Mouse (Mus musculus) heart, postnatal 36 days (tissue): ENCODE measurements at regions not wholly inside any gene's neighbourhood (a gene's known extent, or its start where the extent isn't known, plus 50 kb on each side); places are given as distances from the start of the nearest gene placed in this dataset.

Source experiments
- DNase-seq, 2 experiments: peaks; one replicate each; pipeline ENCODE4 v3.0.0; 2021 to 2022
- intact Hi-C: fragments of 180-260 bp; cut with DNase I; formaldehyde crosslinking; loops from one replicate; pipeline ENCODE4 v1.15.1; 2025

DNA sequence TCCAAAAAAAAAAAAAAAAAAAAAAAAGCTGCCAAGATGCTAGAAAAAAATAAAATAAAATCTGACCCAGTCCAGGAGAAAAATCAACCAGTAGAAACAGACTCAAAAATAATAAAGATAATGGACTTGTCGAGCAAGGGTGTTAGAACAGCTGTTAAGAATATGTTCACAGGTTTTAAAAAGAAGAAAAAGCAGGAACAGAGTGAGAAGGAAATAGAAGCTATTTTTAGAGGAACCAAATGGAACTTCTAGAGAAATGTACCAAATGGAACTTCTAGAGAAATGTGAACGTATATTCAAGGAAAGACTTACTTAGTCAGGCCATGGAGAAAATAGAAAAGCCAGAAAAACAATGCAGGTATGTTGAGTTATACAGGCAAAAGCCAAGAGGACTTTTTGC, 662.4 kb upstream of the Jmjd1c start:
- intact Hi-C loops, result no loop called here
- DNase-seq, result no peak

DNA sequence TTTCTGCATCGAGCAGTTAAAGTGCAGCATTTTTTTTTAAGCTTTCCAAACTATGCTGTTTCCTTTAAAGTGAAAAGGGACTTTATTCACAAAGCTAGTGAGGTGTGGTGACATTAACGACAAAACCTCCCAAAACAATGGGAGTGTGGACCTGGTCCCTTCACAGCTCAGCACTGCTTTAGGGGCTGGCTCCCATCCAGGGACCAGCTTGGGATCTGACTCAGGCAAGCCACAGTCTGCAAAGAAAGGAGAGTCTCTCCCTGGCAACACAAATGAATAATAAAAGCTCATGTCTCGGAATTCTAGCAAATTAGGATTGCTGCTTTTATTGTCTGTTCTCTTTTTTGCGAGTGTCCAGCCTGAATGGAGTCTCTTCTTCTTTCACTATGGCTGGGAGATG, 625.2 kb upstream of the Jmjd1c start:
- intact Hi-C loops, result no loop called here
- no peak for DNase-seq

DNA sequence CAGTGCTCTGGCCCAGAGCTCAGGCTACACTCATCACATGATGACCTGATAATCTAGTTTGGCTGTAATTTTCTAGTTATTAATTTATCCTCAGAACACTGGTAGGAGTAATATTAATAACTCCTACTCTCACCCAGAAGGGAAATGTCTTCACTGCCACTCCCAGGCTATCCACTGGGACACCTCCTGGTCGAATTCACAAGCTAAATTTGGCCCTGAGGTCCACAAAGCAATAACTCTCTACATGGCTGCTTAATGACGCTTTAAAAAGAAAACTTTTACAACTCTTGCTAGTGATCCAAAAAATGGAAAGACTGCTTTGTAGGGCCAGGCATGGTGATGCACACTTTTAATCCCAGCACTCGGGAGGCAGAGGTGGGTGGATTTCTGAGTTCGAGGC, 623.9 kb upstream of the Jmjd1c start:
- no peak for DNase-seq
- intact Hi-C loops, result no loop called here

DNA sequence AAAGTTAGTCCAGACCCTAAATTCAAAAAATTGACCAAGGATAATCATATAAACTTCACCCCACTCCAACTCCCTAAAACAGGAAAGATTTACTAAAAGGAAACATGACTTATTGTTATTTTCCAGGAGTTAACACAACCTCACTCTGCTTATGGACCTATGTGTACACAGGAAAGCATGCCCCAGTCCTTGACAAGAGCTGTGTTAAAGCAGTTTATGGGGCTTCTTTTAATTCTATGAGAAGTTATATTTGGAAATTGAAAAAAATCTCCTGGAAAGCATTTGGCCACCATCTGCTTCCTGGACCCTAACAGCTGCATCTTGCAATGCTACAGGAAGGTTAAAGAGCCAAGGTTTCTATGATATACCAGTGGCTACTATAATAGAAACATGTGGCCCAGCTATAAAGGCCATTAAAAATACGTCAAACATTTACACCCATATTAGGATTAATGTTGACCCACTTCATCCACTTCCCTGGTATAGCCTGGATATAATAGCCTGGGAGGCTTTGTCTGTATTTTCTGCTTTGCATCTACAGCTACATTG, 620.7 kb upstream of the Jmjd1c start:
- intact Hi-C loops, result no loop called here
- DNase-seq, result no peak

GRCm38 (mm10) chr10:66490871-66491270, 605.1 kb upstream of the Jmjd1c start:
- DNase-seq, result no peak
- intact Hi-C loops, result no loop called here

GRCm38 (mm10) chr10:66491850-66492249, 604.1 kb upstream of the Jmjd1c start:
- DNase-seq, result no peak
- intact Hi-C loops, result no loop called here

DNA sequence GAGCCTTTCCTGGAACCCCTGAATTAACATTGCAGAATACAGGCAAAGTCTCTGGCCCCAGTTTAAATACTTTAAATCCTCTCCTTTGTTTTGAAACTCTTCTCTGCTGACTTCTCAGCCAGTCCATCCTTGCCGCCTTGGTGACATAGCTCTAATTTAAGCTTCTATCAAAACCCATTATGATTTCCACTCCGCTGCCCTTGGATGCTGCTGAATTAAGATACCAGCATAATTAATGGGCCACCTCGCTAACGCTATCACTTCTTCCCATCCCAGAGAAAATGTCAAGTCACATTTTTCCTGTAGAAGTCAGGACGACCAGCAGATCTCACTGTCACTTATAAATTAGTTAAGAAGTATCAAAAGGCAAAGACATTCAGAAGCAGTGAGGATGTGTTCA, 556.1 kb upstream of the Jmjd1c start:
- intact Hi-C loops, result no loop called here
- DNase-seq, result no peak

DNA sequence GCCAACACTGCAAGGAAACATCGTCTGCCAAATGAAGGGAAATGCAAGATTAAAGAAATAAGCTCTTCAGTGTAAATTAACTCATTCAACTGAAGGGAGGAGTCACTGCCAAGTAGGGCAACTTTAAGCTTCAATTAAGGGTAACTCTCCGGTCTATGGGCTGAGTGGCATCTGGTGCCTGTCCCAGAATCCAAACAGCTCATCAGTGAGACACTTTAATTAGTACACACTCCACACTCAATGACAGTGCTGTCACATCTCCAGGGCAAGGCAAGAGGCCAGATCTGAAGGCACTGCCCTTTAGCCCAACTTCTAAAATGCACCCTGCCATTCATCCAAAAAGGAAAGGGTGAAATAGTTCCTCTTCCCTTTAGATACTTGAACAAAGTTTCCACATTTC, 549.3 kb upstream of the Jmjd1c start:
- DNase-seq, result no peak
- intact Hi-C loops, result no loop called here

- intact Hi-C loops, result no loop called here
- DNase-seq, result no peak
These were observed 548.3 kb upstream of the Jmjd1c start for GRCm38 (mm10) chr10:66547660-66548059.

DNA sequence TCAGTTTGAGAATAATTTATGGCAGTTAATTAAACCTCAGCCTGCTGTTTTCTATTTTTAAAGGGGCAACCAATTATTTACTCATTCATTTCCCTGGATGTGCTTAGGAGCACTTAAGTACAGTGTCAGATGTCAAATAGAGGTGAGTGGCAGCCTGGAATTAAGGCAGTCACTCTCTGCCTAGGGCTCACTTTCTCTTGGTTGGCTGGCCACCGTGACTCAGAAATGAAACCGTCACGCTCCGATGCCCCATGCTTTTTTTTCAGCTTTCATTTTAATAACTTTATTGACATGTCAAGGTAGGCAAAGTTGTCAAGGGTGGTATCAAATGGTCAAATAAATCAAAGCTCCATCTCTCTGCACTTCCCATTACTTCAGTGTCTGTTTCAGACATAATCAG, 547.9 kb upstream of the Jmjd1c start:
- intact Hi-C loops, result no loop called here

GRCm38 (mm10) chr10:66552919-66553318, 543.0 kb upstream of the Jmjd1c start:
- no peak for DNase-seq

More for the DNA sequence above, 547.9 kb upstream of the Jmjd1c start:
- DNase-seq, result no peak

GRCm38 (mm10) chr10:66554259-66554658, 541.7 kb upstream of the Jmjd1c start:
- intact Hi-C loops, result no loop called here
- no peak for DNase-seq

More at GRCm38 (mm10) chr10:66552919-66553318, 543.0 kb upstream of the Jmjd1c start:
- intact Hi-C loops, result no loop called here

DNA sequence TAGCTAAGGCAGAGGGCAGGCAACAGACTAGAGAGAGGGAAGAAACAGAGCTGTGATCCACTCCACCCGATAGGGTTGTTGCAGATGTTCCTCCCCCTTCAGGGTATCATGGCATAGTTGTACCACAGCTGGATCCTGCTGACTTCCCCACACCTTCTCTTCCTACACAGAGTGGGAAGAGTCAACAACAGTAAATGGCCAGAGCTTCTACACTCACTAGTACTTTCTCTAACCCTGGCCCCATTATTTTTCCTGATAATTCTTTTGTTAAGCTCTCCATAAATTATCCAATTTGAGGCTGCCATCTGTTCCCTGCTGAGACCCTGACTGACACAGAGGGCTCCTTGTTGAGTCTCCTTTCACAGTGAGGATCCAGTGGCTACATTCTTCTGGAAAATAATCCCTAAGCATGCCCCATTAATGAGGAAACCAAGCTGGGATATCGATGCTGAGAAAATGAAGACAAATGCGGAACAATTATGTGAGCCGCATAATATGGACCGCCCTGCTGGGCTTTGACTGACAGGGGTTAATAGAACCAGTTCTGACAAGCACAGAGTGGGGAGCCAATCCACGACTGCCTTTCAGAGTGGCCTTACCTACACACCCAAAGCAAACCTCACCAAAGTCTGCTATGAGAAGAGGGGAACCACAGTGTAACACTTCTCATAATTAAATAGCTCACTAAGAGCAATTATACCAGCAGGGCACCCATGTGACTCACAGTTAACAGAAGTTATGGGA, 537.7 kb upstream of the Jmjd1c start:
- intact Hi-C loops, result no loop called here
- DNase-seq, result no peak

DNA sequence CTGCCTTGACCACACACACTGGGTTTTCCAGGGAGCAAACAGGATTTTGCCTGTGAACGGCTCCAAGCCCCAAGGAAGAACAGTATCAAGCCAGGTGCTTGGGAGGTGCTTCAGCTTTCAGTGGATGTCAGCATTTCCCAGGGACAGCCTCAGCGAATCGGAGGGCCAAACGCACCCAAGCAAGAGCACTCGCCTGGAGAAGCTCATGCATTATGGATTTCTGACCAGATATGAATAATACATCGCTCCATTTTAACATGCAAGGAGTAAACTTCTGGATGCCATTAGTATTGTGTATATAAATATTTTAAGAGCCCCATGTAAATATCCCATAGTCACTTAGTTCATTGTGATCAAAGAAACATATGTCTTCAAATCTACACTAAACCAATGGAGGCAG, 530.6 kb upstream of the Jmjd1c start:
- no peak for DNase-seq
- intact Hi-C loops, result no loop called here

DNA sequence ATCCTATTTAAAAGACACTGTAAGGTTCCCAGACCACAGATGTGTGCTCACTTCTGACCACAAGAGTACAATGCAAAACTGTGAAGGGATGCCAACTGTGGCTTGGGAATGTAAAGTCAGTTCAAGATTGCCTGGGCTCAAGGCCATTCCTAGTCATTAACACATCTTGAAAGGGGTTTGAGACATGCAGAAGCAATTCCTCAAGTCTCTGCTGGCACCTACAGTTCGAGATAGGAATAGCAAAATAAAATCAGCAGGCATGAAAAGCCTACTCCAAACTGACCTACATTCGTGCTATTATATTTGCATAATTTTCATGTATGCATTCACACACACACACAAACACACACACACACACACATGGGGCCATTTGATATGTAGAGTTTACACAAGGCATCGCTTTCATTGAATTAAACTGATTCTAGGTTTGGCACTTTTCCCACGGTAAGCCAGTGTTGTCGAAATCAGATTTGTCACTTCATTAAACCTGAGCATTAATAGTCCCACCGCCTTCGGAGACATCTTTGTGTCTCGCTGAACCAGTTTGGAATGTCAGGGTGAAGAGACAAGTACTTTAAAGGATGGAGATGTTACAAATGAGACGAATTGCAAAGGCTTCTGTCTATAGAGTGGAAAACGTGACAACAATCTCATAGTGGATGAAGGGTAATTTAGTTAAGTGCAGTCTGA, 520.9 kb upstream of the Jmjd1c start:
- intact Hi-C loops, result no loop called here
- no peak for DNase-seq

DNA sequence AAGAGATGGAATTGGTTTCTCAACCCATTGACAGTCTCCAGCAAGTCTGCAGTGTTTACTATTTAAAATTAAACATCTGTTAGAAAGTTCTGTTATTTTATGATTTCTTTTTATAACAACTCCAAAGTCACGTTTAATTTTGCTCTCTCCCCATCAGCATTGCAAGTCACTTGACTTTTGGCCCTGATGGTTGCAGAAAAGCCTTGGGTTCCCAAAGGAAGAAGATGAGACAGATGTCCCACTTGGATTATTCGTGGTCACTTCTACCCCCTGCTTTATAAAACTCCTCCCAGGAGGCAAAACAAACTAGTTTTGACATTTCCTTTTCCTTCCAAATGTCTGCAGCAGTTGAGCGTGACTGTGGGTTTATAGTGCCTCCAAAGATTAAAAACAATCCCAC, 502.9 kb upstream of the Jmjd1c start:
- intact Hi-C loops, result loop anchor here (10.0 kb wide), 1 partner anchor 222 kb away; no protein-coding TSS in a partner anchor
- DNase-seq, result no peak

- no peak for DNase-seq
- intact Hi-C loops, result loop anchor here (10.0 kb wide), 1 partner anchor 221 kb away; no protein-coding TSS in a partner anchor
These were observed 502.4 kb upstream of the Jmjd1c start for GRCm38 (mm10) chr10:66593506-66593905.

GRCm38 (mm10) chr10:66597952-66598351, 498.0 kb upstream of the Jmjd1c start:
- intact Hi-C loops, result loop anchor here (10.0 kb wide), 1 partner anchor 217 kb away; no protein-coding TSS in a partner anchor
- no peak for DNase-seq

GRCm38 (mm10) chr10:66607141-66607540, 488.8 kb upstream of the Jmjd1c start:
- DNase-seq, result no peak
- intact Hi-C loops, result no loop called here

GRCm38 (mm10) chr10:66616280-66616679, 479.6 kb upstream of the Jmjd1c start:
- no peak for DNase-seq
- intact Hi-C loops, result no loop called here

DNA sequence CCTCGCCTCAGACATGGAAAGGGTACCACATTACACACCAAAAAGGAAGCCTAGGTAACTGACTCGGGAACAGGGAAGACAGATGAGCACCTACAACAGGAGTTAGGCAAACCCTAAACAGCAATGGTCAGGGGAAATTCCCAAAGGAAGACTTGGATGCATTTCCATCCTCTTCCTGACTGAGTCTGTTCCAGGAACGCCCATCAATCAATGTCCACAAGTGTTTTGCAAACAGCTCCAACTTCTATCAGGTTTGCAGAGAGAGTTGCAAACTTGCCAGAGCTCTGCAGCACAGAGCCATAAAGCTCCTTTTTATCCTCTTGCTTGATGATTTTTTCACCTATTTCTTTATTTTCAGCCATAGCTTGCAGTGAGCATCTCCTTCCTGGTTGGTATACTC, 464.9 kb upstream of the Jmjd1c start:
- intact Hi-C loops, result no loop called here
- no peak for DNase-seq
